Mouse (Mus musculus) limb, embryonic 11.5 days (tissue): ENCODE measurements around the gene Fem1b. TPM values are rescaled to one million over a fixed set of nuclear protein-coding genes. Genes with fewer than 3 reads are reported as not detected.
"Not testable (repeated sequence)": the region's sequence is repeated elsewhere in the genome, so short reads cannot be mapped to it uniquely, and the experiment has no call there.

Source experiments
- ATAC-seq: fragments of 200-750 bp; cut with Nextera tagmentation; 2 replicates; pipeline ENCODE4 v1.8.0; 2017; ENCODE audit warnings: low read depth; ENCODE audit not compliant: insufficient number of reproducible peaks, low FRiP score, low TSS enrichment
- DNase-seq: peaks from one replicate; pipeline ENCODE4 v3.0.0-alpha.2; 2015; ENCODE audit warnings: low spot score
- H3K27ac ChIP-seq: fragments of 300-500 bp; sonication (generic); replicated peaks from 2 replicates; pipeline ENCODE4 v1.5.1; 2014; ENCODE audit warnings: low read depth, mild to moderate bottlenecking, low read length
- H3K27me3 ChIP-seq: fragments of 300-500 bp; sonication (generic); 2 replicates; pipeline ENCODE4 v1.6.1; 2014; ENCODE audit warnings: mild to moderate bottlenecking, low read length, mixed read lengths; ENCODE audit not compliant: control insufficient read depth, insufficient read depth
- H3K36me3 ChIP-seq: fragments of 300-500 bp; sonication (generic); 2 replicates; pipeline ENCODE4 v1.6.1; 2014; ENCODE audit warnings: mild to moderate bottlenecking, low read length, moderate library complexity, mixed read lengths; ENCODE audit not compliant: control insufficient read depth, insufficient read depth
- H3K4me1 ChIP-seq: fragments of 300-500 bp; sonication (generic); 2 replicates; pipeline ENCODE4 v1.6.1; 2014; ENCODE audit warnings: low read length, mixed read lengths; ENCODE audit not compliant: control insufficient read depth, insufficient read depth
- H3K4me2 ChIP-seq: fragments of 300-500 bp; sonication (generic); 2 replicates; pipeline ENCODE4 v1.6.1; 2014; ENCODE audit warnings: low read depth, mild to moderate bottlenecking, moderate library complexity; ENCODE audit not compliant: severe bottlenecking
- H3K4me3 ChIP-seq: fragments of 300-500 bp; sonication (generic); 2 replicates; pipeline ENCODE4 v1.5.1; 2014; ENCODE audit warnings: low read depth, low read length
- H3K9ac ChIP-seq: fragments of 300-500 bp; sonication (generic); 2 replicates; pipeline ENCODE4 v1.6.1; 2014; ENCODE audit warnings: mild to moderate bottlenecking, low read length
- H3K9me3 ChIP-seq: fragments of 300-500 bp; sonication (generic); 2 replicates; pipeline ENCODE4 v1.6.1; 2016; ENCODE audit warnings: low read length; ENCODE audit not compliant: control insufficient read depth
- WGBS: fragments of 180-500 bp; shearing (Covaris S2); extraction: QIAGEN DNeasy Blood & Tissue Kit; methylation state at CpG from one replicate; pipeline ENCODE4 v1.1.7; 2014; 5-methylcytosine and 5-hydroxymethylcytosine counted together
- polyA plus RNA-seq: library from polyadenylated mRNA; unstranded; fragments of >200 nt; fragmentation: Nextera tagmentation; extraction: Ambion mirVana; gene quantifications from 2 replicates; pipeline ENCODE4 v1.2.1, GENCODE M21; 2014

Gene Fem1b
- polyA plus RNA-seq, 1 experiment from 2014 or later, result 36.6 TPM

DNA sequence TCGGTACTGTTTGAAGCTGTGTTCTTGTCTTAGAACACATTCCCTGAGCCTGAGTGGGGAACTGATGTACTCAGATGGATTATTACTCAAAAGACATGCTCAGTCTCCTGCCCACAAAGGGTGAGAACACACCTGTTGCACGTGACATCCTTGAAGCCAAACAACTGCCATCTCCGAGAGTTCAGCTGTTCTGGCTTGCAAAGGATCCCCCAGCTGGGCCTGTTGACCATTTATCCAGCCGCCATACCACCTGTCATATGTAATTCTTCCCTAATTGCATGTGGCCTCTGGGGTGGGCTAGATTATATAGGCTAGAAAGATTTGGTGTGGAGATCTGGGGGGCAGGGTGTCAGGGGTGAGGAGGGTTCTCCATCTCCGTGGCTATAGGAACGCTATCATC, 9.1 kb upstream of the Fem1b start:
- Histone ChIP-seq H3K9ac (no peak overlapping the region), H3K27ac (no peak overlapping the region), H3K4me3 (no peak overlapping the region), H3K4me1 (peaks cover 5% of the 10 kb centered on the region), H3K9me3 (no peaks in the 10 kb centered on the region), H3K36me3 (no peaks in the 10 kb centered on the region), H3K27me3 (no peaks in the 10 kb centered on the region), H3K4me2 (no peak overlapping the region)
- 78% methylated on average over 6 of the region's 6 CpGs for WGBS
- ATAC-seq (no peak), DNase-seq (no peak)

DNA sequence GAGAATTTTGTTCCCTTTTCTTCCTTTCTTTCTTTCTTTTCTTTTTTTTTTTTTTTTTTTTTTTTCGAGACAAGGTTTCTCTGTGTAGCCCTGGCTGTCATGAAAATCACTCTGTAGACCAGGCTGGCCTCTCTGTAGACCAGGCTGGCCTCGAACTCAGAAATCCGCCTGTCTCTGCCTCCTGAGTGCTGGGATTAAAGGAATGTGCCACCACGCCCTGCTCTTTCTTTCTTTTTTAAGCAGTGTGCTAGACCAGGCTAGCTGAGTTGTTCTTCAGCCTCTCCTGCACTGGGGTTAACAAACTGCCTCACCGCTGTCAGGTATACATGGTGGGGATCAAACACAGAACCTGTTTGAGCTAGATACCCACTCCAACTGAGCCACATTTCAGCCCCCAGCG, 8.2 kb upstream of the Fem1b start:
- H3K9me3 ChIP-seq, H3K4me1 ChIP-seq, H3K27me3 ChIP-seq, DNase-seq, H3K27ac ChIP-seq, H3K4me2 ChIP-seq, ATAC-seq, H3K9ac ChIP-seq, H3K4me3 ChIP-seq, H3K36me3 ChIP-seq: not testable (repeated sequence)
- WGBS, result 78% methylated on average over 6 of the region's 6 CpGs

DNA sequence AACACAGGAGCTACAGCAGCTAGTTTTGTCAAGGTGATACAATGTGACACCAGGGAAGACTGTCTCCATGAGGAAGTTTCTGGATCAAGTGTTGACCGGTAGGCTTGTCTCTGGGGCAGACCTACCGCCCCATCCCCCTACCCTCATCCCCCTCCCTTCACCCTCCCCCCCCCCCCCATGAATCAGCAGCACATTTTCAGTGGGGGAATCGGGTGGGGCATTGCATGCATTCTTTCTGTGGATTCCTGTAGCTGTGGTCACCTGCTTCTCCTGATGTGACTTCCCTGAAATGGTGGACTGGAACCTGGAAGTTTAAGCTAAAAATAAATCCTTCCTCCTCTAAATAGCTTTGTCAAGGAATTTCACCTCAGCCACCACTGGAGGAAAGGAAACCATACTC, 7.8 kb upstream of the Fem1b start:
- no peaks in the 10 kb centered on the region for H3K9me3 ChIP-seq
- no peak overlapping the region for H3K4me3 ChIP-seq
- H3K4me2 ChIP-seq, result no peak overlapping the region
- no peaks in the 10 kb centered on the region for H3K36me3 ChIP-seq
- ATAC-seq (no peak), DNase-seq (no peak)
- H3K27ac ChIP-seq, result no peak overlapping the region
- no peaks in the 10 kb centered on the region for H3K4me1 ChIP-seq
- H3K27me3 ChIP-seq, result no peaks in the 10 kb centered on the region
- WGBS, result 87% methylated on average over 3 of the region's 3 CpGs
- no peak overlapping the region for H3K9ac ChIP-seq

DNA sequence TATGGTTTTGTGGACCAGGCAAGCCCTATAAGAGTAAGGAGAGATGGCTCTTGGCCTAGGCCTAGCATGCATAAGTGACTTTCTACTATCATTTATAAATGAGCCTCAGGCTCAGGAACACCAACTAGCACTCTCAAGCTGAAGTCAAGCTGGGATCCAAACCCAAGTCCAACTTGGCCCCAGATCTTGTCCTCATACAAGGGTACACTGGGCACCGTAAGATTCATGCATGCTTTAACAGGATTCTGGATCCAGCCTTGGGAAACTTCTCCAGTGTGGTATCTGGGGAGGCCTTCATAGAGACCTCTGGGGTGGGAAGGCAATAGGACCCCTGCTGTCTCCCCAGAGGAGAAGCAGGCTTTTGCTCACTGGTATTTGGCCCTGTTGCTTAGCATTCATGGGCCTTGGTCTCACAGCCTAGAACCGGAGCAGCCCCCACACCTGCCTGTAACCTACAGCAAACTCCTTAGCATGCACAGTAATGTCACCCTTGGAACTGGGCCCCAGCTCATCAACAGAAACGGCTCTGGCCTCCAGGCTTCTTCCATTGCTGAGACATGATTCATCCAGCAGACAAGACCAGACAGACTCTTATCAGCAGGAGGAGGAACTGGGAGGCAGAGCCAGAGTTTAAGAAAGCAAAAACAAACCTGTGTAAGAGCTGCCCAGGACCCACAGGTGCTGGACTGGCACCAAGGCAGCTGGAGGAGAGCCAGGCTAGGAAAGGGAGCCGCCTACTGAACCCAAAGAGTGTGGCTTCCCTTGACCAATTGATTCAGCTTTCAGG, 6.3 kb upstream of the Fem1b start:
- Histone ChIP-seq H3K9me3 (no peaks in the 10 kb centered on the region), H3K27me3 (no peaks in the 10 kb centered on the region), H3K4me3 (no peak overlapping the region), H3K36me3 (no peaks in the 10 kb centered on the region), H3K27ac (no peak overlapping the region), H3K4me1 (no peaks in the 10 kb centered on the region), H3K4me2 (no peak overlapping the region), H3K9ac (no peak overlapping the region)
- DNase-seq (no peak), ATAC-seq (no peak)
- WGBS, result 80% methylated on average over 4 of the region's 4 CpGs

DNA sequence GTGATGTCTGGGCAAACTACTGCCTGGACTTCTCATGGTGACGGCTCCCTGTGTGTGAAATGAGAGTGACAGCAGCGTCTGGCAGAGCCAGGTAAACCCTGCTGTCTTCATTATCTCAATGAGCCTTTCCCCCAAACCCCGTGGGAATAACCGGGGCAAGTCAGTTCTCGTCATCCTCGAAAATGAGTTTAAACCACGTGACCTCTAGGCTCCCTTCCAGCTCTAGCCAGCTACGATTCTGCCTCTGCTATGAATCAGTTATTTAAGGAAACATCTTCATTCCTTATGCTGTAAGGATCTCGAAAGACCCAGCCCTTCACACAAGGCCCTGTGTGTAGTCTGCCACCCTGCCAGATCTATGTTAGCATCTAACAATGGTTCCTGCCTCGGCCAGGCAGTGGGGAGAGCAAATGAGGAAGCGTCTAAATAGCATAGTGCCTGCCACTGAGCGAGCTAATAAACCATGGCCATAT, 5.4 kb upstream of the Fem1b start:
- H3K36me3 ChIP-seq, result no peaks in the 10 kb centered on the region
- H3K4me2 ChIP-seq, result no peak overlapping the region
- ATAC-seq, result no peak
- H3K4me1 ChIP-seq, result no peaks in the 10 kb centered on the region
- no peak for DNase-seq
- H3K4me3 ChIP-seq, result no peak overlapping the region
- H3K27me3 ChIP-seq, result no peaks in the 10 kb centered on the region
- no peak overlapping the region for H3K9ac ChIP-seq
- H3K27ac ChIP-seq, result no peak overlapping the region
- H3K9me3 ChIP-seq, result no peaks in the 10 kb centered on the region
- 76% methylated on average over 12 of the region's 12 CpGs for WGBS

DNA sequence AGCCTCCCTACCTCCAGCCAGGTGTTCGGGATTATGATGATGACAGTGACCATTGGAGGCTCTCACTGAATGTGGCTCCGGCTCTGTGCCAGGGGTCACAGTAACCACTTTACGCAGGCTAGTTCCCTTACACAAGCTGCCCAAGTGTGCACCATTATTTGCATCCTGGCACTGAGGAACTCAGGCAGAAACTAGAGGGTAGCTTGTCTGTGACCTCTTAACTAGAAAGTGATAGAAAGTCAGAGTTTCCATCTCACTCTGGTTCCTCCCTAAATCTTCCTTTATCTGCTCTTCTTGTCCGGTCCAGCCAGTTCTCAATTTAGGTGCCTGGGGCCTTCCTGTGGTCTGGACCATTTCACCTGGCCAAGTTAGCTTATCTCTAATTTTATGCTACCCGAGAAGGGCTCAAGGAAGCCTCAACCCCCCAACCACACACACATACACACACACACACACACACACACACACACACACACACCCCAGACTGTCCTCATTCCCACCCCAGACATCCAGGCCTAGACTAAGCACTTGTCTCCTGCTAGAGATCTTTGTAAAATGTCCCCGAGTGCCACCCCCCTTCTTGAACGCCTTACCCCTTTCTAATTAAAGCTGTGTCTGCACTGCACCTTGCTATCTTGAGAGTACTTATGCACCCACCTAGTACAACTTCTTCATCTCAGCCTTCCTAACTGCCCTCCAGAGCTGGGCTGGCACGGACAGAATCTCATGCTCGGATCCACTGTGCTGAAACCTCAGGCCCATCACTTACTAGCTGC, 4.8 kb upstream of the Fem1b start:
- no peak overlapping the region for H3K27ac ChIP-seq
- no peaks in the 10 kb centered on the region for H3K36me3 ChIP-seq
- H3K4me3 ChIP-seq, result no peak overlapping the region
- no peak for ATAC-seq
- no peaks in the 10 kb centered on the region for H3K9me3 ChIP-seq
- no peaks in the 10 kb centered on the region for H3K4me1 ChIP-seq
- H3K4me2 ChIP-seq, result no peak overlapping the region
- 82% methylated on average over 9 of the region's 9 CpGs for WGBS
- H3K27me3 ChIP-seq, result no peaks in the 10 kb centered on the region
- H3K9ac ChIP-seq, result no peak overlapping the region
- no peak for DNase-seq

DNA sequence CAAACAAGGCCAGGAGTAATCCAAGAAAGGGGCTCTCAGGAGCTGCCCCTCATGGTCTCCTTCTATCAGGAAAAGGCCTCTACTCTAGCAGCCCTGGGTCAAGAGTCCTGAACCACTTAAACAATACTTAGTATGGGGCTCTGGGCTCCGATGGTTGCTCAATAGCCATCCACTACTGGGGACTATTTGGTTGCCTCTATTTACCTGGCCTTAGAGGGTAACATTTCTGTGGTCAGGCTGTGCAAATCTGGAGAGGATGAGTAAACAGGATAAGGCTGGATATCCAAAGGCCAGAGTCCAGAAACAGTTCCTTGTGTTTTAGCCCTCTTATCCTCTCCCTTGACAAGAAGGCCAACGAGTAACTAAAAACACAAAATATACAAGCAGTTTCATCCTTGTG, 3.0 kb upstream of the Fem1b start:
- Histone ChIP-seq H3K4me2 (no peak overlapping the region), H3K9ac (no peak overlapping the region), H3K4me3 (no peak overlapping the region), H3K27ac (no peak overlapping the region), H3K4me1 (no peaks in the 10 kb centered on the region), H3K36me3 (no peaks in the 10 kb centered on the region), H3K9me3 (no peaks in the 10 kb centered on the region), H3K27me3 (no peaks in the 10 kb centered on the region)
- ATAC-seq (no peak), DNase-seq (no peak)
- WGBS, result 95% methylated on average over 2 of the region's 2 CpGs

DNA sequence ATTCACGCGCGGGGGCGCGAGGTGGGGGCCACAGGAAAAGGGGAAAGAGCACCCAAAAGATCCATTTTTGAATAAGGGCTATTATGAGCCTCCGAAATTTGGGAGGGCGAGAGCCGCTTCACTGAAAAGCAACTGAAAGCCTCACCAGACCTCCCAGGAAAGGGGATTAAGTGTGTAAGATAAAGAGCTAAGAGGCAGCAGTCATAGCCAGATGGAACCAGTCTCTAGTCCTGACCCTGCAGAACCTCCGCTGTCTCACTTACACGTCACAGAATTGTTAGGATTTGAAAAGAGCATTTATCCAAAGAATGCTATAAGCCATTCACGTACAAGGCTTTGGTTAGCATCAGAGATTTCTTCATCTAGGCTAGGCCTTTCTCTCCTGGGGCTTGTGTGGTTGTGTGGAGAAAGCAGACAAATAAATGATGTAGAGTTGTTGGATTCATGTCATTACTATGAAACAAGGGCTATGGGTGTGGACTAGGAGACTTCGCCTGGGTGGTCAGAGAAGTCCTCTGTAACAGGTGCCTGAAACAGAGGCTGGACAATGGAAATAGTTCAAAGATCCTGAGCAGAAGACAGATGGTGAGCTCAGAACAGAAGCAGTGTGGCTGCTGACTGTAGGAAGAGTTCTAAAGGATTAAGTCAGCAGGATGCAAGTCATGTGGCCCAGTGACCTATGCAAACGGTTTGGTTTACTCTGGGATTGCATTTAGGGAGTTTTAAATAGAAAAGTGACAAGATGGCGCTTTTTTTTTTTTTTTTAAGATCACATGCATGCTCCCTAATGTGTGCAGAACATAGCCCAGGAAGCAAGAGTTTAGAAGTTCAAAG, 699 bp upstream of the Fem1b start:
- ATAC-seq (no peak), DNase-seq (no peak)
- Histone ChIP-seq H3K27me3 (no peaks in the 10 kb centered on the region), H3K27ac (peak overlapping the region; percentile 94; the same call in 1 of the 2 replicates), H3K36me3 (no peaks in the 10 kb centered on the region), H3K4me1 (peaks cover 6% of the 10 kb centered on the region; the same call in 1 of the 2 replicates), H3K9ac (peak overlapping the region; percentile 92), H3K4me2 (peak overlapping the region; percentile 54), H3K9me3 (no peaks in the 10 kb centered on the region), H3K4me3 (peak overlapping the region; percentile 96)
- WGBS, result 20% methylated on average over 14 of the region's 14 CpGs
